Mouse (Mus musculus) lung, postnatal 0 days (tissue): Measurements from ENCODE around the gene Ubtf.

Experiments used
- CTCF ChIP-seq: IDR thresholded peaks from 2 replicates; pipeline ENCODE4 v1.5.1; 2016; ENCODE audit warnings: antibody characterized with exemption, mild to moderate bottlenecking
- EP300 ChIP-seq: IDR thresholded peaks from 2 replicates; pipeline ENCODE4 v1.6.1; 2016; ENCODE audit warnings: antibody characterized with exemption, mild to moderate bottlenecking, control low read depth

DNA sequence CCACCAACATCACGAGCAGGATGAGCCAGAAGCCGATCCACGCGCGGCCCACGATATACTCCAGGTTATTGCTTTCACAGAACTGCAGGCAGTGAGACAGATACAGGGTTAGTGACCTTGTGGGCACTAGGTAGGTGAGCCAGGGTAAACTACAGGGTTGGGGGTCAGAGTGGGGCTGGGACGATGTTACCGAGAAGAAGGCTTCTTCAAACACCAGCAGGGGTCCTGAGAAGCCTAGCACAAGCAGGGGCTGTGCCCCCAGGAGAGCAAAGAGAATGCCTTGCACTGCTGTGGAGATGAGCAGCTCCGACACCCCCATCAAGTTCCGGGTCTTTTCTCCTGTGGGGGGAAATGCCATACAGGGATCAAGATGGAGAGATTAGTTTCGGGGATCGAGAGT, 36.6 kb upstream of the Ubtf start:
- no peak for TF ChIP-seq CTCF
- TF ChIP-seq EP300 = no peak
